Mouse (Mus musculus) limb, embryonic 10.5 days (tissue): ENCODE measurements at regions not wholly inside any gene's neighbourhood (a gene's known extent, or its start where the extent isn't known, plus 50 kb on each side); places are given as distances from the start of the nearest gene placed in this dataset.

ENCODE experiments used
- DNase-seq: peaks from one replicate; pipeline ENCODE4 v3.0.0-alpha.2; 2017; ENCODE audit warnings: low spot score
- H3K27ac ChIP-seq: fragments of 300-500 bp; sonication (generic); 2 replicates; pipeline ENCODE4 v1.5.1; 2016; ENCODE audit warnings: mild to moderate bottlenecking
- H3K27me3 ChIP-seq: fragments of 300-500 bp; sonication (generic); 2 replicates; pipeline ENCODE4 v1.6.1; 2016; ENCODE audit warnings: low read depth, mild to moderate bottlenecking; ENCODE audit not compliant: poor library complexity, severe bottlenecking
- H3K36me3 ChIP-seq: fragments of 300-500 bp; sonication (generic); 2 replicates; pipeline ENCODE4 v1.6.1; 2016; ENCODE audit warnings: mild to moderate bottlenecking, moderate library complexity
- H3K4me1 ChIP-seq: fragments of 300-500 bp; sonication (generic); 2 replicates; pipeline ENCODE4 v1.6.1; 2016
- H3K4me3 ChIP-seq: fragments of 300-500 bp; sonication (generic); 2 replicates; pipeline ENCODE4 v1.5.1; 2016; ENCODE audit warnings: mild to moderate bottlenecking, moderate library complexity
- H3K9me3 ChIP-seq: fragments of 300-500 bp; sonication (generic); replicated peaks from 2 replicates; pipeline ENCODE4 v1.6.1; 2016; ENCODE audit warnings: mild to moderate bottlenecking
- WGBS: fragments of 180-500 bp; shearing (Covaris S2); methylation state at CpG from one replicate; pipeline ENCODE4 v1.1.7; 2016; 5-methylcytosine and 5-hydroxymethylcytosine counted together

- no peaks in the 10 kb centered on the region for H3K27me3 ChIP-seq
- H3K27ac ChIP-seq: no peak overlapping the region
- DNase-seq: no peak
- H3K4me3 ChIP-seq: no peak overlapping the region
- 88% methylated on average over 2 of the region's 2 CpGs for WGBS
- no peaks in the 10 kb centered on the region for H3K9me3 ChIP-seq
- H3K4me1 ChIP-seq: no peaks in the 10 kb centered on the region
- no peaks in the 10 kb centered on the region for H3K36me3 ChIP-seq
Measured at GRCm38 (mm10) chr11:110588280-110588679, 189.4 kb downstream of the Map2k6 start.

- WGBS: 86% methylated on average over 7 of the region's 7 CpGs
- H3K27ac ChIP-seq: no peak overlapping the region
- no peaks in the 10 kb centered on the region for H3K4me1 ChIP-seq
- H3K27me3 ChIP-seq: no peaks in the 10 kb centered on the region
- no peak overlapping the region for H3K4me3 ChIP-seq
- H3K9me3 ChIP-seq: no peaks in the 10 kb centered on the region
- H3K36me3 ChIP-seq: no peaks in the 10 kb centered on the region
- no peak for DNase-seq
Measured at GRCm38 (mm10) chr11:110595266-110595862, 196.4 kb downstream of the Map2k6 start.

- H3K27me3 ChIP-seq: no peaks in the 10 kb centered on the region
- no peaks in the 10 kb centered on the region for H3K9me3 ChIP-seq
- WGBS: 80% methylated on average over 10 of the region's 10 CpGs
- no peak overlapping the region for H3K27ac ChIP-seq
- DNase-seq: no peak
- H3K4me1 ChIP-seq: no peaks in the 10 kb centered on the region
- no peaks in the 10 kb centered on the region for H3K36me3 ChIP-seq
- no peak overlapping the region for H3K4me3 ChIP-seq
Measured at GRCm38 (mm10) chr11:110605041-110605882, 206.3 kb downstream of the Map2k6 start.

- Histone ChIP-seq H3K27ac (no peak overlapping the region), H3K4me3 (no peak overlapping the region), H3K36me3 (no peaks in the 10 kb centered on the region), H3K27me3 (no peaks in the 10 kb centered on the region), H3K4me1 (no peaks in the 10 kb centered on the region), H3K9me3 (no peaks in the 10 kb centered on the region)
- DNase-seq: no peak
- 83% methylated on average over 2 of the region's 2 CpGs for WGBS
Measured at GRCm38 (mm10) chr11:110609276-110609675, 210.4 kb downstream of the Map2k6 start.

GRCm38 (mm10) chr11:110610831-110611230 lies 211.9 kb downstream of the Map2k6 start:
- no peaks in the 10 kb centered on the region for H3K36me3 ChIP-seq
- no peak overlapping the region for H3K4me3 ChIP-seq
- no peaks in the 10 kb centered on the region for H3K4me1 ChIP-seq
- H3K27me3 ChIP-seq: no peaks in the 10 kb centered on the region
- WGBS: 84% methylated on average over 7 of the region's 7 CpGs
- no peak for DNase-seq
- H3K9me3 ChIP-seq: no peaks in the 10 kb centered on the region
- H3K27ac ChIP-seq: no peak overlapping the region

GRCm38 (mm10) chr11:110632001-110632400 lies 233.1 kb downstream of the Map2k6 start:
- H3K4me3 ChIP-seq: no peak overlapping the region
- H3K4me1 ChIP-seq: peaks cover 8% of the 10 kb centered on the region
- no peak for DNase-seq
- no peak overlapping the region for H3K27ac ChIP-seq
- H3K9me3 ChIP-seq: no peaks in the 10 kb centered on the region
- WGBS: 77% methylated on average over 6 of the region's 6 CpGs
- H3K36me3 ChIP-seq: no peaks in the 10 kb centered on the region
- H3K27me3 ChIP-seq: no peaks in the 10 kb centered on the region

GRCm38 (mm10) chr11:110633351-110633750 lies 234.4 kb downstream of the Map2k6 start:
- Histone ChIP-seq H3K4me1 (peaks cover 8% of the 10 kb centered on the region), H3K4me3 (no peak overlapping the region), H3K27me3 (no peaks in the 10 kb centered on the region), H3K9me3 (no peaks in the 10 kb centered on the region), H3K36me3 (no peaks in the 10 kb centered on the region), H3K27ac (no peak overlapping the region; the same call in 1 of the 2 replicates)
- WGBS: 83% methylated on average over 5 of the region's 5 CpGs
- no peak for DNase-seq

GRCm38 (mm10) chr11:110642485-110642884 lies 243.6 kb downstream of the Map2k6 start:
- 86% methylated on average over 13 of the region's 13 CpGs for WGBS
- DNase-seq: no peak
- no peaks in the 10 kb centered on the region for H3K36me3 ChIP-seq
- no peaks in the 10 kb centered on the region for H3K9me3 ChIP-seq
- no peaks in the 10 kb centered on the region for H3K27me3 ChIP-seq
- H3K4me1 ChIP-seq: peaks cover 12% of the 10 kb centered on the region; the same call in 1 of the 2 replicates
- H3K27ac ChIP-seq: no peak overlapping the region
- H3K4me3 ChIP-seq: no peak overlapping the region

GRCm38 (mm10) chr11:110649575-110650210 lies 250.8 kb downstream of the Map2k6 start:
- Histone ChIP-seq H3K27ac (peak overlapping the region; percentile 77), H3K4me1 (peaks cover 48% of the 10 kb centered on the region), H3K36me3 (no peaks in the 10 kb centered on the region), H3K4me3 (no peak overlapping the region), H3K27me3 (no peaks in the 10 kb centered on the region), H3K9me3 (no peaks in the 10 kb centered on the region)
- WGBS: 29% methylated on average over 7 of the region's 7 CpGs
- DNase-seq: no peak

- Histone ChIP-seq H3K36me3 (no peaks in the 10 kb centered on the region), H3K9me3 (no peaks in the 10 kb centered on the region), H3K4me1 (peaks cover 44% of the 10 kb centered on the region), H3K27ac (peak overlapping the region; percentile 53), H3K27me3 (no peaks in the 10 kb centered on the region), H3K4me3 (no peak overlapping the region)
- WGBS: 85% methylated on average over 3 of the region's 3 CpGs
- no peak for DNase-seq
Measured at GRCm38 (mm10) chr11:110652068-110652467, 253.1 kb downstream of the Map2k6 start.

- no peak for DNase-seq
- Histone ChIP-seq H3K4me1 (peaks cover 24% of the 10 kb centered on the region), H3K27ac (no peak overlapping the region), H3K36me3 (no peaks in the 10 kb centered on the region), H3K9me3 (no peaks in the 10 kb centered on the region), H3K27me3 (no peaks in the 10 kb centered on the region), H3K4me3 (no peak overlapping the region)
- 90% methylated on average over 11 of the region's 11 CpGs for WGBS
Measured at GRCm38 (mm10) chr11:110656524-110657156, 257.7 kb downstream of the Map2k6 start.

- DNase-seq: no peak
- H3K9me3 ChIP-seq: no peaks in the 10 kb centered on the region
- no peaks in the 10 kb centered on the region for H3K27me3 ChIP-seq
- H3K36me3 ChIP-seq: no peaks in the 10 kb centered on the region
- no peak overlapping the region for H3K27ac ChIP-seq
- peaks cover 14% of the 10 kb centered on the region; the same call in 1 of the 2 replicates for H3K4me1 ChIP-seq
- no peak overlapping the region for H3K4me3 ChIP-seq
- 62% methylated on average over 8 of the region's 8 CpGs for WGBS
Measured at GRCm38 (mm10) chr11:110657854-110658253, 258.9 kb downstream of the Map2k6 start.
